Mouse (Mus musculus) olfactory bulb, adult 2 months (tissue): Measurements from ENCODE around the gene Gm21970.

ENCODE experiments used
- CTCF ChIP-seq: fragments of 200-500 bp; IDR thresholded peaks from 2 replicates; pipeline ENCODE4 v1.5.1; 2012; ENCODE audit warnings: low read depth, mild to moderate bottlenecking, low read length, moderate library complexity; ENCODE audit not compliant: insufficient read depth
- POLR2A ChIP-seq: fragments of 200-500 bp; IDR thresholded peaks from 2 replicates; pipeline ENCODE4 v1.6.1; 2012; ENCODE audit warnings: mild to moderate bottlenecking, low read depth, low read length, moderate library complexity; ENCODE audit not compliant: insufficient read depth

GRCm38 (mm10) chr16:91455868-91456267, 64.3 kb downstream of the Gm21970 start:
- no peak for TF ChIP-seq CTCF
- TF ChIP-seq POLR2A = no peak
